Mouse (Mus musculus): ENCODE results near the gene Gm44503. TPM values are rescaled to one million over a fixed set of nuclear protein-coding genes. Genes with fewer than 3 reads are reported as not detected.
A peak's percentile ranks its signal among the peaks of the same experiment; 100 is the strongest.

The Gm44503 gene
- 0.05 TPM in 1 of 2 replicates, not detected in the other for polyA plus RNA-seq (2015; fragmentation: Nextera tagmentation; extraction: Ambion mirVana)

DNA sequence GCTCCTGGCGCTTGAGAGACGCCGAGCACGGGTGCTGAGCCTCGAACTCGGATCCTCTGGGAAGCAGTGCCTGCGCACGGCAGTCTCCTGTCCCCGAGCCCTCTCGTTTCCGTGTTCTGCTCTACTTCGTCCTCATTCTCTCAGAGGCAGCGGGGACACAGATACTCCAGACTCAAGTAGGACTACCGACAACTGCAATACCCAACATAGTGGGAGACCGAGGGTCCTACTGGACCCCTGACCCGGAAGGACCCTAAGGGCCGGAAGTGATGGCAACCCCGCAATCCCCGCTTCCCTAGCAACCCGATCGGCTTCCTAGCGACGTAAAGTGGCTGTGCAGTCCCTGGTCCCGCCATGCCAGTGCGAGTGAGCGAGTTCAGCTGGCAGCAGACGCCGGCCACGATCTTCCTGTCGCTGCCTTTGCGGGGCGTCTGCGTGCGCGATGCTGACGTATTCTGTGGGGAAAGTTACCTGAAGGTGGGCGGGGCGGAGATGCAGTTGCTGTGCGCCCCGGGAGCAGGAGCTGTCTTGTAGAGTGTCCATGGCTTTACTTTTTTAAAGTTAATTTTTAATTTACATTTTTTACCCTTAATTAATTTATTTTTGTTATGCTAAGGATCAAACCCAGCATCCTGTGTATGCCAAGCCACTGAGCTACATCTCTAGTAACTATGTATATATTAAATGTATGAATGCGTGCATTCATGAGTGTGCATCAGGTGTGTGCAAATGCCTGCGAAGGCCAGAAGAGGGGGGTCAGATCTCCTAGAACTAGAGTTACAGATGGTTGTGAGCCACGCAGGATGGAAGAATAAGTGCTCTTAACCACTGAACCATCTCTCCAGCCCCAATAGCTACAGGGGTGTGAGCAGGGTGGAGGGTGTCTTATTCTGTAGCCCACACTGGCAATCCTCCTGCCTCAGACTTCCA lies at the start of gene Gm44503, which contains the start of gene Dyx1c1:
TSS of gene Gm44503 (plus strand) at position 332 of the 930 bp plus-strand sequence.
TSS of gene Dyx1c1 (plus strand) at position 265 of the 930 bp plus-strand sequence.
- 2% methylated on average over 43 of the region's 43 CpGs for WGBS
- peaks cover 11% of the 10 kb centered on the region for H3K4me1 ChIP-seq (replicated peaks)
- H3K9me3 ChIP-seq, result no peaks in the 10 kb centered on the region
- H3K27ac ChIP-seq, result peak within 1 kb of the TSS; percentile 79
- no peaks in the 10 kb centered on the region for H3K36me3 ChIP-seq
- peak within 1 kb of the TSS; percentile 68 for H3K4me2 ChIP-seq
- H3K27me3 ChIP-seq, result no peaks in the 10 kb centered on the region
- peak within 1 kb of the TSS; percentile 74 for H3K9ac ChIP-seq
- H3K4me3 ChIP-seq, result peak within 1 kb of the TSS; percentile 56
- peak; percentile 97 for ATAC-seq (ENCODE audit: low FRiP score)

DNA sequence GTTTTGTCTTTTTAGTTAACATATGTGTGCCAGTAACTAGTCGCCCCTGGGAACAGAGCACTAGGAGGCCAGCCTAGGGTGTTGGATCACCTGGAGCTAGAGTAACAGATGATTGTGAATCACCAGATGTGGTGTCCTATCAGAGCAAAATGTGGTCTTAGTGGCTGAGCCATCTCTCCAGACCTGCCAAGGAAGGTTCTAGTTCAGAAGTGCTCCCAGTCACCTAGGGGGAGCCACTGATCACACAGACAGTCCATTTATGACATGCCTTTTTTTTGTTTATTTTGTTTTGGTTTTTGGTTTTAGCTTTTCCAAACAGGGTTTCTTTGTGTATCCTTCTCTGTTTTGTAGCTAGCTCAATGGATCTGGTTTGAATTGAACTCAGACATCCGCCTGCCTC lies 47.3 kb upstream of the Gm44503 start:
- H3K4me1 ChIP-seq (replicated peaks), result no peaks in the 10 kb centered on the region
- no peak overlapping the region for H3K9ac ChIP-seq
- H3K4me3 ChIP-seq, result no peak overlapping the region
- H3K9me3 ChIP-seq, result no peaks in the 10 kb centered on the region
- H3K27me3 ChIP-seq, result no peaks in the 10 kb centered on the region
- 95% methylated on average over 2 of the region's 2 CpGs for WGBS
- no peak overlapping the region for H3K4me2 ChIP-seq
- H3K36me3 ChIP-seq, result no peaks in the 10 kb centered on the region
- H3K27ac ChIP-seq, result no peak overlapping the region
- ATAC-seq (ENCODE audit: low FRiP score), result no peak

DNA sequence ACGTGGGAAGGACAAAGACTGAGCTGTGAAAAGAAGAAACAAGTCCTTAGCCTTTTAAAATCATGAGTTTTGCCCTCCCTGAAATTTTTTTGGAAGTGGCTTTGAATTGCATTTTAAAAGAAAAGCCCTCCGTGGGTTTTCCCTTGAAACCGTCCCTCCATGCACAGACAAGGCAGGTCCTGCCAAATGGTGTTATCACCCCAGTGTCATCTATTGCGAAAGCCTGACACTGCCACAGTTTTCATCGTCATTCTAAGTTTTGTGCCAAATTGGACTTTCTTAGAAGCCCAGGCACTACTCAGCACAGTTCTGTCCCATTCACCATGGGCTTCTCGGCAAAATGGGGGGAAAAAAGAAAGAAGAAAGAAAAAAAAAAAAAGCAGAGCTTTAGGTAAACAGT lies 45.1 kb upstream of the Gm44503 start:
- Histone ChIP-seq H3K4me2 (no peak overlapping the region), H3K27ac (no peak overlapping the region), H3K9me3 (no peaks in the 10 kb centered on the region), H3K4me1 (replicated peaks) (no peaks in the 10 kb centered on the region), H3K9ac (no peak overlapping the region), H3K4me3 (no peak overlapping the region), H3K36me3 (no peaks in the 10 kb centered on the region), H3K27me3 (no peaks in the 10 kb centered on the region)
- 80% methylated on average over 6 of the region's 6 CpGs for WGBS
- no peak for ATAC-seq (ENCODE audit: low FRiP score)

DNA sequence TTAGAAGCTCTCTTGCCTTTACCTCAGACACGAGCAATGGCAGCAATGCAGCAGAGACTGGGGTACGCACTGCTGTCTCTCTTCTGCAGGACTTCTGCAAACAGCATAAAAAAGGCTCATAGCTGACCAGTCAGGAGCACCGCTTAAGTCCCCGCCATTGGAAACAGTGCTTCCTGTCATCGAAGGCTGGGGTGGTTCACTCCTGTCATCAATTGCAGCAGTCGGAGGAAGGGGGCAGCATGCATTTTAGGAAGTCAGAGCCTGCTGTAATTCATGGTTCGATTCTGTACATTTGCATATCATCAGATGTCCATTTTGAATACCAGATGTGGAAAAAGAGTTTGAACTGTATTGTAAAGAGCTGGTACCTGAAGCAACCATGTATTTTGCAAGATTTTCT lies 42.9 kb upstream of the Gm44503 start:
- no peak for ATAC-seq (ENCODE audit: low FRiP score)

DNA sequence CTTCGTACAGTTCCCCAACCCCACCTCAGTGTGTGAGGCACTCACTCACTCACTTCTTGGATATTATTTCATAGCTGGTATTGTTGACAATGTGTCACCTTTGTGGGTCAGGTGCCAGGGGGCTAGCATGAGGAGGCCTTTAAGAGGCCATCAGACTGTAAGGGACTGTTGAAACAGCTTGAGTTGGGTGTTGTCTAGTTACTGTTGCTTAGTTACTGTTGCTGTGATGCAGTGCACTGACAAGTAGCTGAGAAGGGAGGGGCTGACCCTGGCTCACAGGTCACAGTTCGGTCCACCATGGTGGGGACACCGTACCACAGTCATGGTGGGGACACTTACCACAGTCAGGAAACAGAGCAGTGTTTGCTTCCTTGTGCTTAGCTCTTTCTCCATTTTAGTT lies 35.6 kb upstream of the Gm44503 start:
- H3K36me3 ChIP-seq, result no peaks in the 10 kb centered on the region
- H3K4me1 ChIP-seq (replicated peaks), result peaks cover 27% of the 10 kb centered on the region
- H3K4me2 ChIP-seq, result no peak overlapping the region
- no peak overlapping the region for H3K4me3 ChIP-seq
- H3K9me3 ChIP-seq, result no peaks in the 10 kb centered on the region
- WGBS, result 59% methylated on average over 3 of the region's 3 CpGs
- no peak overlapping the region for H3K9ac ChIP-seq
- H3K27ac ChIP-seq, result no peak overlapping the region
- H3K27me3 ChIP-seq, result no peaks in the 10 kb centered on the region
- ATAC-seq (ENCODE audit: low FRiP score), result no peak

More for the DNA sequence above, 42.9 kb upstream of the Gm44503 start:
- H3K4me1 ChIP-seq (replicated peaks), result no peaks in the 10 kb centered on the region
- H3K4me3 ChIP-seq, result no peak overlapping the region
- H3K9me3 ChIP-seq, result no peaks in the 10 kb centered on the region
- H3K27ac ChIP-seq, result no peak overlapping the region
- no peak overlapping the region for H3K4me2 ChIP-seq
- H3K9ac ChIP-seq, result no peak overlapping the region
- WGBS, result 77% methylated on average over 7 of the region's 7 CpGs
- H3K27me3 ChIP-seq, result no peaks in the 10 kb centered on the region
- H3K36me3 ChIP-seq, result no peaks in the 10 kb centered on the region

DNA sequence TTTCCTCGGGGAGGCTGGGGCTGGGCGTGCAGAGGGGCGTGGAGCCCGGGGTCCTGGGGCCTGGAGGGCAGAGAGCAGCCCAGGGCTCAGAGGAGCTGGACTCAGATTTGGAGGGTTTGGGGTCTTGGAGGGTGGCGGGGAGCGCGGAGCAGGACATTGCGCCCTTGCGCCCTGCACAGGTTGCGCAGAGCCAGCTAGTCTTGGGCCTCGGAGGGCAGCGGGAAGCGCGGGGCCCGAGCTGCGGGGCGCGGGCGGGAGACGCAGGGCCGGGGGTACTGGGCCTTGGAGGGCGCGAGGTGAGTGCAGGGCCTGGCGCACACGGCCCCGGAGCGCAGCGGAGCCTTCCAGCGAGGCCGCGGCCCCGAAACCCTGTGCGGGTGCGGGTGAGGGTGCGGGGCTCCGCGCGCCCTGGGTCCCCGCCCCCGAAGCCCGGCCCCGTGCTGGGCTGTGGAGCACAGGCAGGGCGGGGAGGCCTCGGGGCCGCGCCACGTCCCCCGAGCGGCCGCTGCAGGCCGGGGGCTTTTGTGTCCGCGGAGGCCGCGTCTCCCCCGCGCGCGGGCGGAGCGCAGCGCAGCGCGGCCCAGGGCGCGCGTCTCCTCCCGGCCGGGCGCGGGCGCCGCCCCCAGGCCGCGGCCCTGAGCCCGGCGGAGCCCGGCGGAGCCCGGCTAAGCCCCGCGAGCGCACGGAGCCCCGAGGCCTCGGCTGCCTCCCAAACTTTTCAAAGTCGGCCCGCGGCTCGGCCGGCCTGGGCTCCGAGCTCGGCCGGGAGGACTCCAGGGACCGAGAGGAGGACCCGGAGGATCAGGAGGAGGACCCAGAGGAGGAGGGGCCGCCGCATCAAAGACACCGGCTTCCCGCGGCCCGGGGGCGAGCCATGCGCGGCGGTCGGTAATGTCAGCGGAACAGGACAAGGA lies 33.4 kb upstream of the Gm44503 start, which contains the start of gene Pygo1:
TSS of gene Pygo1 (plus strand) at position 625 of the 914 bp plus-strand sequence.
- H3K4me1 ChIP-seq (replicated peaks), result peaks cover 29% of the 10 kb centered on the region
- H3K9ac ChIP-seq, result peak within 1 kb of the TSS; percentile 94
- H3K4me3 ChIP-seq, result peak within 1 kb of the TSS; percentile 83
- WGBS, result under 1% methylated on average over 68 of the region's 108 CpGs
- H3K4me2 ChIP-seq, result peak within 1 kb of the TSS; percentile 95
- H3K9me3 ChIP-seq, result no peaks in the 10 kb centered on the region
- no peaks in the 10 kb centered on the region for H3K27me3 ChIP-seq
- no peaks in the 10 kb centered on the region for H3K36me3 ChIP-seq
- H3K27ac ChIP-seq, result peak within 1 kb of the TSS; percentile 88
- peak; percentile 87 for ATAC-seq (ENCODE audit: low FRiP score)

DNA sequence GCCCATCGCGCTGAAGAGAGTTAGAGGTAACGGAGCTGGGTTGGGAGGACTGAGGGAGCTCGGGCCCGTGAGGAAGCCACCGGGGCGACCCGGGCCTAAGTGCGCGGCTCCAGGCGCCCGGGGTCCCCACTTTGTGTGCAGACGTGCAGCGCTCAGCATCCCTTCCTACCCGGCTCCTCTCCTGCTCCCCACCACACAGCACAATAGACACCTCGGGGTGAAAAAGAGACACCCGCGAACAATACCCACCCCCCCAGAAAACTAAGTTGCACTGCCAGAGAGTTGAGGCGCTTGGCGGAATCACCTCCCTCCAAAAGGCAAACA lies 32.8 kb upstream of the Gm44503 start:
- H3K27ac ChIP-seq, result peak overlapping the region; percentile 88
- H3K9me3 ChIP-seq, result no peaks in the 10 kb centered on the region
- no peaks in the 10 kb centered on the region for H3K36me3 ChIP-seq
- peaks cover 29% of the 10 kb centered on the region for H3K4me1 ChIP-seq (replicated peaks)
- H3K4me2 ChIP-seq, result peak overlapping the region; percentile 95
- H3K4me3 ChIP-seq, result peak overlapping the region; percentile 83
- 3% methylated on average over 20 of the region's 20 CpGs for WGBS
- H3K9ac ChIP-seq, result peak overlapping the region; percentile 94
- no peaks in the 10 kb centered on the region for H3K27me3 ChIP-seq
- peak; percentile 75; the same call in 1 of the 2 replicates for ATAC-seq (ENCODE audit: low FRiP score)

DNA sequence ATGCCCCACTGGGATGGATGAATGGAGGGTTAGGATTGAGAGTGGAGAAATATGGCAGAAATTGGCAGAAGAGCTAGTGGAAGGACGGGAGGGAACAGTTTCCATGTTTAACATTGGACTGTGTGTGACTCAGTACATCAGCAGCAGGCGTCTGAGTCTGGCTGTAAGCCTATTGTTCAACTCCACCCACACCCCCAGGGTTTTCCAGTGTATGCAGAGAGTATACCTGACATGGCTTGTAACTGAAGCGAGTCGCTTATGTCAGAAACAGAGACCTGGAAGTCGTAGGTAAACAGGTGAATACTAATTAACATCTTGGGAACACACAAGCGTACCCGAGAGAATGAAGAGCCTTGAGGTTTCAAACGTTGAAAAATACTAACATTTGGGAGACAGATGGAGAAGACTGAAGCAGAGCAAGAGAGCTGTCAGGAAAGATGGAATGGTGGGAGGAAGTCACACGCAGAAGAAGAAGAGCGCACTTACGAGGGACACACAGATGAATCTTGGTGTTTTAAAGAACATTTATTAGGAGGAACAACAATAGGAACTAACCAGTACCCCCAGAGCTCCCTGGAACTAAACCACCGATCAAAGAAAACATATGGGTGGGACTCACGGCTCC lies 27.4 kb upstream of the Gm44503 start:
- H3K27me3 ChIP-seq, result no peaks in the 10 kb centered on the region
- H3K4me2 ChIP-seq, result no peak overlapping the region
- peaks cover 12% of the 10 kb centered on the region for H3K36me3 ChIP-seq
- H3K9ac ChIP-seq, result no peak overlapping the region
- 80% methylated on average over 13 of the region's 13 CpGs for WGBS
- H3K4me3 ChIP-seq, result no peak overlapping the region
- H3K27ac ChIP-seq, result no peak overlapping the region
- H3K9me3 ChIP-seq, result no peaks in the 10 kb centered on the region
- H3K4me1 ChIP-seq (replicated peaks), result peaks cover 25% of the 10 kb centered on the region
- ATAC-seq (ENCODE audit: low FRiP score), result no peak

DNA sequence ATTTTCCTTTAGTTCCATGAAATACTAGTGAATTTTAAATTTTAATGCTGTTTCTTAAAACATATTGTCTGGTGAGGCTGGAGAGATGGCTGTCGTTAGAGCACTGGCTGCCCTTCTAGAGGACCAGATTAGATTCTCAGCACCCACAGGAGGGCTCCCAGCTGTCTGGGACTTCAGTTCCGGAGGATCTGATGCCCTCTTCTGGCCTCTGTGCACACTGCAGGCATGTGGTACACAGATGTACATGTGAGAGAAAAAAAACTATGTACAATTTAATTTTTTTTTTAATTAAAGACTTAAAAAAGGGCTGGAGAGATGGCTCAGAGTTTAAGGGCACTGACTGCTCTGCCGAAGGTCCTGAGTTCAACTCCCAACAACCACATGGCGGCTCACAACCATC lies 23.3 kb upstream of the Gm44503 start:
- WGBS, result 87% methylated on average over 4 of the region's 4 CpGs
- Histone ChIP-seq H3K4me2 (no peak overlapping the region), H3K27ac (no peak overlapping the region), H3K27me3 (no peaks in the 10 kb centered on the region), H3K4me3 (no peak overlapping the region), H3K36me3 (peaks cover 14% of the 10 kb centered on the region), H3K9ac (no peak overlapping the region), H3K9me3 (no peaks in the 10 kb centered on the region), H3K4me1 (replicated peaks) (peaks cover 10% of the 10 kb centered on the region; the same call in 1 of the 2 replicates)
- ATAC-seq (ENCODE audit: low FRiP score), result no peak

DNA sequence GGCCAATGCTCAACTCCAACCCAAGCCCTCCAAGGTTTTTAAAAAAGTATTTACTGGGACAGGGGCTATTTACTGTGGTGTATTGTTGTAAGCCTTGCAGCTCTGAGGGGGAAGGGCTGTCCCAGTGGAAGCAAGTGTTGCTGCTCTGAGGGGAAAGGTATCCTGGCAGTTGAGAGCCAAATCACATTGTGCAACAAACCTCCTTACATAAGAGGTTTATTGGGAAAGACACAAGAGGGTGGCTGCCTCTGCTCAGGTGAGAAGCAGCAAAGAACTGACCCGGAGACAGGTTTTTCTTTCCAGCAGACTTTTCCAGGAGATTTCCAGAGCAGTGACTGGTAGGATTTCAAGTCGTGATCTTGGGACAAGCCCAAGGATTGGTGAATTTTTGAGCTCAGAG lies 22.4 kb upstream of the Gm44503 start:
- no peak for ATAC-seq (ENCODE audit: low FRiP score)
- no peak overlapping the region for H3K27ac ChIP-seq
- H3K9me3 ChIP-seq, result no peaks in the 10 kb centered on the region
- H3K4me3 ChIP-seq, result no peak overlapping the region
- no peak overlapping the region for H3K4me2 ChIP-seq
- peaks cover 14% of the 10 kb centered on the region for H3K36me3 ChIP-seq
- H3K27me3 ChIP-seq, result no peaks in the 10 kb centered on the region
- peaks cover 7% of the 10 kb centered on the region; the same call in 1 of the 2 replicates for H3K4me1 ChIP-seq (replicated peaks)
- 81% methylated on average over 2 of the region's 2 CpGs for WGBS
- no peak overlapping the region for H3K9ac ChIP-seq

DNA sequence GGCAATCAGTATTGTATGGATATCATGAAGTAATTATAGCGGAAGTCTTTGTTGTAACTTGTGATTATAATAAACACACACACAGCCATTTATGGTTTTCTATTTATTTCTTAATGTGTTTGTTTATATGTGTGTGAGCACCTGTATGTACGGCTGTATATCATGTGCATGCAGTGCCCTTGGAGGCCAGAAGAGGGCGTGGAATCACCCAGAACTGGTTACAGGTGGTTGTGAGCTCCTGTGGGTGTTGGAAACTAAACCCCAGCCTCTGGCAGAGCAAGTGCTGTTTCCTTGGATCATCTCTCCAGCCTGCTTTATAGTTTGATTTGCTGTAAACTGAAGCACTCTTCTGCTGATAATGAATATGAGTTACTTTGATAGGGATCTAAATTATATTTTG lies 15.2 kb upstream of the Gm44503 start:
- Histone ChIP-seq H3K27ac (no peak overlapping the region), H3K4me1 (replicated peaks) (no peaks in the 10 kb centered on the region), H3K4me2 (no peak overlapping the region), H3K4me3 (no peak overlapping the region), H3K9me3 (no peaks in the 10 kb centered on the region), H3K9ac (no peak overlapping the region), H3K27me3 (no peaks in the 10 kb centered on the region), H3K36me3 (peaks cover 41% of the 10 kb centered on the region)
- ATAC-seq (ENCODE audit: low FRiP score), result no peak
- WGBS, result 62% methylated on average over 3 of the region's 3 CpGs

DNA sequence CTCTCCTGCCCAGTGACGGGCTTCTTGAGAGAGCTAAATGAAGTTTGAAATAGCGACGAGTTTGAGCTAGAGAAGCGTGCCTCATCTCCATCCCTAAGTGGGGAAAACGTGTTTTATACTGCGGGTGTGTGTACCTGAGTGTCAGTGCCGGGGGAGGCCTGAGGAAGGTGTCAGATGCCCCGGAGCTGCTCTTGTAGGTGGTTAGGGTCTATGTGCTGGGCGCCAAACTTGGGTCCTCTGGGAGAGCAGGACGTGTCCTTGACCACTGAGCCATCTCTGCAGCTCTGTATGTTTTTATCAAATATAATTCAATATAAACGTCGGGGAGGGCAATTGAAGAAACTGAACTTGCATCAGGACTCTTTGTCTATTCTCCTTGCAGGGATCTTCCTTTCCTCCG lies 14.4 kb upstream of the Gm44503 start:
- Histone ChIP-seq H3K36me3 (peaks cover 41% of the 10 kb centered on the region), H3K27ac (no peak overlapping the region), H3K4me2 (no peak overlapping the region), H3K9me3 (no peaks in the 10 kb centered on the region), H3K4me3 (no peak overlapping the region), H3K27me3 (no peaks in the 10 kb centered on the region), H3K9ac (no peak overlapping the region), H3K4me1 (replicated peaks) (no peaks in the 10 kb centered on the region)
- ATAC-seq (ENCODE audit: low FRiP score), result no peak
- WGBS, result 90% methylated on average over 13 of the region's 13 CpGs

Data from hindbrain, embryonic 13.5 days (tissue).